Mouse (Mus musculus): ENCODE results near the gene Ttpal.
"Not testable (repeated sequence)": the region's sequence is repeated elsewhere in the genome, so short reads cannot be mapped to it uniquely, and the experiment has no call there.

The Ttpal gene

GRCm38 (mm10) chr2:163634211-163634610 lies 32.1 kb downstream of the Ttpal start:
- DNase-seq = no peak

- no peak for DNase-seq
These were observed 33.9 kb downstream of the Ttpal start for GRCm38 (mm10) chr2:163636057-163636456.

GRCm38 (mm10) chr2:163637655-163638266 lies 35.6 kb downstream of the Ttpal start:
- no peak for DNase-seq

- no peak for DNase-seq
These were observed 38.4 kb downstream of the Ttpal start for GRCm38 (mm10) chr2:163640493-163640892.

GRCm38 (mm10) chr2:163641681-163642080 lies 39.6 kb downstream of the Ttpal start:
- no peak for DNase-seq

- peak; percentile 77 for DNase-seq
These were observed 40.8 kb downstream of the Ttpal start for GRCm38 (mm10) chr2:163642685-163643575.

- no peak for DNase-seq
These were observed 41.5 kb downstream of the Ttpal start for GRCm38 (mm10) chr2:163643576-163643971.

GRCm38 (mm10) chr2:163644047-163644446 lies 41.9 kb downstream of the Ttpal start:
- no peak for DNase-seq

GRCm38 (mm10) chr2:163644575-163645385 lies 42.7 kb downstream of the Ttpal start, which contains the start of gene Serinc3:
Gene Serinc3, minus strand, starts transcription at chr2:163645131.
- DNase-seq = peak; percentile 100

- DNase-seq = no peak
These were observed 43.8 kb downstream of the Ttpal start for GRCm38 (mm10) chr2:163645700-163646460.

- DNase-seq = no peak
These were observed 44.5 kb downstream of the Ttpal start for GRCm38 (mm10) chr2:163646461-163647080.

- not testable (repeated sequence) for DNase-seq
These were observed 53.6 kb downstream of the Ttpal start for GRCm38 (mm10) chr2:163655699-163656098.

GRCm38 (mm10) chr2:163657486-163657885 lies 55.4 kb downstream of the Ttpal start:
- no peak for DNase-seq

- DNase-seq = peak; percentile 87
These were observed 56.1 kb downstream of the Ttpal start, which contains the start of gene Pkig for GRCm38 (mm10) chr2:163657975-163658886. Gene Pkig, plus strand, starts transcription at chr2:163658386.

- peak; percentile 56 for DNase-seq
These were observed 56.8 kb downstream of the Ttpal start for GRCm38 (mm10) chr2:163658941-163659340.

GRCm38 (mm10) chr2:163659431-163659830 lies 57.3 kb downstream of the Ttpal start:
- no peak for DNase-seq

GRCm38 (mm10) chr2:163660103-163660701 lies 58.1 kb downstream of the Ttpal start:
- DNase-seq = no peak

- peak; percentile 47 for DNase-seq
These were observed 59.3 kb downstream of the Ttpal start for GRCm38 (mm10) chr2:163661371-163661850.

GRCm38 (mm10) chr2:163662076-163662475 lies 60.0 kb downstream of the Ttpal start:
- no peak for DNase-seq

- DNase-seq = no peak
These were observed 60.6 kb downstream of the Ttpal start for GRCm38 (mm10) chr2:163662698-163663221.
